Mouse (Mus musculus) forebrain, embryonic 16.5 days (tissue): ENCODE results near the gene Cmtm4. TPM values are rescaled to one million over a fixed set of nuclear protein-coding genes. Genes with fewer than 3 reads are reported as not detected.

Experiments used
- ATAC-seq: fragments of 200-750 bp; cut with Nextera tagmentation; 2 replicates; pipeline ENCODE4 v1.8.0; 2017; ENCODE audit warnings: mild to moderate bottlenecking, moderate library complexity
- H3K27ac ChIP-seq: fragments of 300-500 bp; sonication (generic); 2 replicates; pipeline ENCODE4 v1.5.1; 2014; ENCODE audit warnings: low read length, control low read depth
- H3K27me3 ChIP-seq: fragments of 300-500 bp; sonication (generic); replicated peaks from 2 replicates; pipeline ENCODE4 v1.6.1; 2014; ENCODE audit warnings: low read length; ENCODE audit not compliant: control insufficient read depth, insufficient read depth
- H3K36me3 ChIP-seq: fragments of 300-500 bp; sonication (generic); 2 replicates; pipeline ENCODE4 v1.6.1; 2014; ENCODE audit not compliant: control insufficient read depth, insufficient read depth
- H3K4me1 ChIP-seq: fragments of 300-500 bp; sonication (generic); replicated peaks from 2 replicates; pipeline ENCODE4 v1.6.1; 2014; ENCODE audit warnings: low read length; ENCODE audit not compliant: control insufficient read depth, insufficient read depth
- H3K4me2 ChIP-seq: fragments of 300-500 bp; sonication (generic); 2 replicates; pipeline ENCODE4 v1.6.1; 2014; ENCODE audit warnings: mild to moderate bottlenecking, low read length, control low read depth
- H3K4me3 ChIP-seq: fragments of 300-500 bp; sonication (generic); replicated peaks from 2 replicates; pipeline ENCODE4 v1.5.1; 2014; ENCODE audit warnings: mild to moderate bottlenecking, low read length, control low read depth
- H3K9ac ChIP-seq: fragments of 300-500 bp; sonication (generic); replicated peaks from 2 replicates; pipeline ENCODE4 v1.6.1; 2014; ENCODE audit warnings: low read depth, low read length, control low read depth
- H3K9me3 ChIP-seq: fragments of 300-500 bp; sonication (generic); 2 replicates; pipeline ENCODE4 v1.6.1; 2016; ENCODE audit warnings: low read length; ENCODE audit not compliant: control insufficient read depth
- WGBS: fragments of 180-500 bp; shearing (Covaris S2); extraction: QIAGEN DNeasy Blood & Tissue Kit; methylation state at CpG from one replicate; pipeline ENCODE4 v1.1.7; 2014; 5-methylcytosine and 5-hydroxymethylcytosine counted together
- polyA plus RNA-seq: library from polyadenylated mRNA; unstranded; fragments of >200 nt; fragmentation: Nextera tagmentation; extraction: Ambion mirVana; gene quantifications from 2 replicates; pipeline ENCODE4 v1.2.1, GENCODE M21; 2015

The Cmtm4 gene
- polyA plus RNA-seq, 1 experiment from 2014 or later, result 2.8 TPM

GRCm38 (mm10) chr8:104373779-104374178, 21.8 kb downstream of the Cmtm4 start:
- ATAC-seq, result no peak
- 76% methylated on average over 11 of the region's 11 CpGs for WGBS

GRCm38 (mm10) chr8:104371121-104371520, 24.5 kb downstream of the Cmtm4 start:
- Histone ChIP-seq H3K4me2 (no peak overlapping the region), H3K9ac (no peak overlapping the region), H3K36me3 (no peaks in the 10 kb centered on the region), H3K4me1 (peaks cover 28% of the 10 kb centered on the region), H3K9me3 (no peaks in the 10 kb centered on the region), H3K27me3 (no peaks in the 10 kb centered on the region), H3K4me3 (no peak overlapping the region), H3K27ac (no peak overlapping the region)
- 96% methylated on average over 6 of the region's 6 CpGs for WGBS
- ATAC-seq, result no peak

More at GRCm38 (mm10) chr8:104373779-104374178, 21.8 kb downstream of the Cmtm4 start:
- no peaks in the 10 kb centered on the region for H3K36me3 ChIP-seq
- no peak overlapping the region for H3K9ac ChIP-seq
- H3K27ac ChIP-seq, result no peak overlapping the region
- H3K4me1 ChIP-seq, result peaks cover 24% of the 10 kb centered on the region
- no peak overlapping the region for H3K4me2 ChIP-seq
- no peaks in the 10 kb centered on the region for H3K27me3 ChIP-seq
- H3K4me3 ChIP-seq, result no peak overlapping the region
- no peaks in the 10 kb centered on the region for H3K9me3 ChIP-seq

DNA sequence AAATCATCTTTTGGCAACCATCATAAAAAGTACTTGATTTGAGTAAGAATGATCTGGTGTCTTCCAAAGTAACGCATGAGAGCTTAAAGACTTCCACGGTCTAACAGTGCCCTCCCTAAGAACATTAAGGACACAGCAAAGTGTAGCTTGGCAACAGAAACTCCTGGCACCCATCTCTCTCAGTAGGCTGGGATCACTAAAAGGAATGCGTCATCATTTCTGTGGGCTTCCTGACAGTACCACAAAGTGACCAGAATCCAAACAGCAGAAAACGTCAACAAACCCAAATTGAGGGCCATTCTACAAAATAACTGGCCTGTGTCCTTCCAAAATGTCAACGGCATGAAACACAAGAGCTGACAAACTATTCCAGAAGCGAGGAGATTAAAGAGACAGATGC, 25.5 kb downstream of the Cmtm4 start:
- no peak for ATAC-seq
- Histone ChIP-seq H3K4me3 (no peak overlapping the region), H3K4me1 (peaks cover 18% of the 10 kb centered on the region), H3K9ac (no peak overlapping the region), H3K27ac (no peak overlapping the region), H3K27me3 (no peaks in the 10 kb centered on the region), H3K36me3 (no peaks in the 10 kb centered on the region), H3K9me3 (no peaks in the 10 kb centered on the region), H3K4me2 (no peak overlapping the region)
- 64% methylated on average over 6 of the region's 6 CpGs for WGBS

GRCm38 (mm10) chr8:104369591-104369990, 26.0 kb downstream of the Cmtm4 start:
- H3K27me3 ChIP-seq, result no peaks in the 10 kb centered on the region
- H3K9ac ChIP-seq, result no peak overlapping the region
- H3K27ac ChIP-seq, result no peak overlapping the region
- WGBS, result 69% methylated on average over 12 of the region's 12 CpGs
- H3K4me3 ChIP-seq, result no peak overlapping the region
- no peak overlapping the region for H3K4me2 ChIP-seq
- ATAC-seq, result peak; percentile 27; the same call in 1 of the 2 replicates
- H3K9me3 ChIP-seq, result no peaks in the 10 kb centered on the region
- H3K4me1 ChIP-seq, result peaks cover 14% of the 10 kb centered on the region
- no peaks in the 10 kb centered on the region for H3K36me3 ChIP-seq

GRCm38 (mm10) chr8:104367398-104367797, 28.2 kb downstream of the Cmtm4 start:
- Histone ChIP-seq H3K4me2 (no peak overlapping the region), H3K36me3 (no peaks in the 10 kb centered on the region), H3K4me1 (peaks cover 14% of the 10 kb centered on the region), H3K9me3 (no peaks in the 10 kb centered on the region), H3K9ac (no peak overlapping the region), H3K27me3 (no peaks in the 10 kb centered on the region), H3K4me3 (no peak overlapping the region), H3K27ac (no peak overlapping the region)
- ATAC-seq, result peak; percentile 39
- 5% methylated on average over 5 of the region's 5 CpGs for WGBS

DNA sequence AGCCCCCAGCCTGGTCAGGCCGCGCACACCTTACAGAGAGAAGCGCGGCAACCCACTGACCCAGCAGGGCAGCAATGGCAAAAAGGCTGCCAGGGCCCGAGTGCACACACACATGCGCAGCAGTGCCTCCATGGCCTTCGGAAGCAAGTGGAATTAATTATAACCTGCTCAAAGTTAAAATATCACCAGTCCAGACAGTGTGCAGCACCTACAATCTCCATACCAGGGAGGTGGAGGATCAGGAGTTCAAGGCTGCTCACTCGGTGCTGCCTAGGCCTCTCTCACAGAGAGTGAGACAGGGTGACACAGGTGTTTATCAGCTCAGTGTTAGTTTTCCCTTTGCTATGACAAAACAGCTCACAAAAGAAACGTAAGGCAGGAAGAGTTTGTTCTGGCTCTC, 29.9 kb downstream of the Cmtm4 start:
- Histone ChIP-seq H3K4me2 (no peak overlapping the region), H3K4me3 (no peak overlapping the region), H3K36me3 (no peaks in the 10 kb centered on the region), H3K27ac (no peak overlapping the region), H3K4me1 (peaks cover 14% of the 10 kb centered on the region), H3K27me3 (no peaks in the 10 kb centered on the region), H3K9me3 (no peaks in the 10 kb centered on the region), H3K9ac (no peak overlapping the region)
- 91% methylated on average over 9 of the region's 9 CpGs for WGBS
- ATAC-seq, result no peak

DNA sequence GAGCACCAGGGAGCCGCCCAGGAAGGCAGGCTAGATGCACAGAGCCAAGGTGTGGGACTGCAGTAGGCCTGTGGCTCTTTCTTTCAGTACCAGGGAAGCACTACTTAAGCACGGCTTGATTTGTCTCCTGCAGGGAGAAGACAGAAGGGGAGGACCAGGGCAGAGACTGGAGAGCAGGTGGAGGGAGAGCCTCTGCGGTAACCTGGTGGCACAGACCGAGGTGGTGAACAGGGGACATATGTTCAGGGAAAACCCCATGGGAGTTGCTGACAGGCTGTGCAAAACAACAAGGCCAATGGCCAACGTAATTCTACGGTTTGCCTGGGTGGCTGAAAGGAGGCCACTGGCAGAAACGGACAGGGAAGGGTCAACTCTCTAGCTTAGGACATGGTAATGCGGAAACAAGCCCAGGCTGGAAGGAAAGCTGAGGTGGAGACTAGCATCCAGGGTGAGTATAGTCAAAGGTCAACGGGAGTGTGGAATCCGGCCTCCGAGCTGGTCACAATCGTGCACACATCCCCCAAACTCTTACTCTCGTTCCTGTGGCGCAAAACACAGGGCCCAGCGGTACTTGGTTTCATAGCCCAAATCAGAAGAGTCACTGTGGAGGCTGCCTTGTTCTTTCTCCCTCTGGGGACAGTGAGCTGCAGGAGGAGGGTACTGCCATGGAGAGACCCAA, 35.7 kb downstream of the Cmtm4 start:
- Histone ChIP-seq H3K9ac (no peak overlapping the region), H3K27me3 (no peaks in the 10 kb centered on the region), H3K4me2 (no peak overlapping the region), H3K4me1 (peaks cover 7% of the 10 kb centered on the region; the same call in 1 of the 2 replicates), H3K27ac (no peak overlapping the region), H3K9me3 (no peaks in the 10 kb centered on the region), H3K4me3 (no peak overlapping the region), H3K36me3 (no peaks in the 10 kb centered on the region)
- no peak for ATAC-seq
- 64% methylated on average over 15 of the region's 15 CpGs for WGBS

DNA sequence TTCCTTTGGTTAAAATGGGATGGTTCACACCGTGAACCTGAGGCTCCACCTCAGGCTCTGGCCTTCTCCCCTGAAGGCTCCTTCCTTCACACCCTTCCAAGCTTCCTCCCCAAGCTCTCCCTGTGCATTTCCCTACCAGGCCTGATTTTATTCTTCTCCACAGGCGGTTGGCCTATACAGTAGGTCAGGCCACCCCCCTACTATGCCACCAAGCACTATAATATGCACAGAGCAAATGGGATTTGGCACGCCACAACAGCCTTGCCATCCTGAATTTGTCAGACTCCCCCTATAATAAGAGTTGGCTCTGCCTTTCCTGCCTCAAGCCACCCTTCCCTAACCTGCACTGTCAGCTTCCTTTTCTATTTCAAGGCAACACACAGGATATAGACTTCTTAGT, 37.0 kb downstream of the Cmtm4 start:
- Histone ChIP-seq H3K4me1 (peaks cover 7% of the 10 kb centered on the region; the same call in 1 of the 2 replicates), H3K9me3 (no peaks in the 10 kb centered on the region), H3K4me3 (no peak overlapping the region), H3K9ac (no peak overlapping the region), H3K36me3 (no peaks in the 10 kb centered on the region), H3K27me3 (no peaks in the 10 kb centered on the region), H3K4me2 (no peak overlapping the region), H3K27ac (no peak overlapping the region)
- 72% methylated on average over 3 of the region's 3 CpGs for WGBS
- no peak for ATAC-seq

- ATAC-seq, result no peak
- H3K4me1 ChIP-seq, result peaks cover 3% of the 10 kb centered on the region; the same call in 1 of the 2 replicates
- H3K9ac ChIP-seq, result no peak overlapping the region
- no peak overlapping the region for H3K4me2 ChIP-seq
- H3K4me3 ChIP-seq, result no peak overlapping the region
- no peaks in the 10 kb centered on the region for H3K27me3 ChIP-seq
- 91% methylated on average over 10 of the region's 10 CpGs for WGBS
- H3K9me3 ChIP-seq, result no peaks in the 10 kb centered on the region
- H3K36me3 ChIP-seq, result no peaks in the 10 kb centered on the region
- no peak overlapping the region for H3K27ac ChIP-seq
Measured at GRCm38 (mm10) chr8:104354504-104354903, 41.1 kb downstream of the Cmtm4 start.

DNA sequence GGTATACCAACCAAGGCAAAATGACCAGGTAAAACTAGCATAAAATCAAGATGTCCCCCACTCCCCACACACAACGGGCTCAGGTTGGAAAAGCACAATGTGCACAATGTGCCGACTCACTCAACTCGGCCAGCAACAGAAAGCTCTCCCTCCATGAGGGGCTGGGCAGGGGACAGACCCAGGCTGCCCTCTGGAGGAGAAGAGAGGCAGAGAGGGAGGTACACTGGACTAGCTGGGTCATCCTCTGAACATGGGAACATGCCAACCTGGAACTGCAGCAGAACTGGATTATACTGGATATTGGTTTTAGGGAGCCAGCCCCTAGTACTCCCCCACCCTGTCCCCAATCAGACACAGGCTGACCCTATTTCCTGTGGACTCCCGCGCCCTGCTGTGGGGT, 42.4 kb downstream of the Cmtm4 start:
- Histone ChIP-seq H3K9ac (no peak overlapping the region), H3K9me3 (no peaks in the 10 kb centered on the region), H3K4me3 (no peak overlapping the region), H3K4me1 (no peaks in the 10 kb centered on the region), H3K27me3 (no peaks in the 10 kb centered on the region), H3K27ac (no peak overlapping the region), H3K36me3 (no peaks in the 10 kb centered on the region), H3K4me2 (no peak overlapping the region)
- WGBS, result 56% methylated on average over 5 of the region's 5 CpGs
- ATAC-seq, result peak; percentile 62; the same call in 1 of the 2 replicates
